7 mouse cellular contexts compared by ENCODE assay signal in genomic region chr2:143916229-143916628, GRCm38 (mm10). TPM values are rescaled to one million over a fixed set of nuclear protein-coding genes. Genes with fewer than 3 reads are reported as not detected.
DNase-seq lines count a peak whose midpoint lies in the region; ATAC-seq and TF ChIP-seq lines count a peak whose summit lies in the region.

No protein-coding gene starts in this region.

- peak overlapping the region; percentile 73 for H3K4me2 ChIP-seq in embryonic facial prominence, embryonic 13.5 days
- H3K4me2 ChIP-seq in liver, embryonic 14.5 days (ENCODE audit: low read depth): peak overlapping the region; percentile 88
- H3K4me2 ChIP-seq in neural tube, embryonic 14.5 days (ENCODE audit: low read depth, low read length): peak overlapping the region; percentile 87

- peak; percentile 92 for TF ChIP-seq EP300 in liver, embryonic 14.5 days (IDR thresholded peaks at IDR 0.05; ENCODE audit: low read depth)

- peak; percentile 48 for DNase-seq in 3T3-L1 (ENCODE audit: low read depth, low spot score)
- peak; percentile 37 to 53 for DNase-seq in kidney, adult 8-10 months
- peak; percentile 68 to 81 (median 70) for DNase-seq in liver, embryonic 14.5 days (ENCODE audit: low read depth in 3 of 3, low spot score in 3 of 3)
- DNase-seq in cerebellum, adult 11-12 months: no peak

- TF ChIP-seq CTCF in C2C12 (IDR thresholded peaks at IDR 0.05; ENCODE audit: control insufficient read depth, insufficient read depth, insufficient read length): no peak
- TF ChIP-seq CTCF in liver, embryonic 14.5 days (IDR thresholded peaks at IDR 0.05; ENCODE audit: low read depth): no peak

- peaks cover 56% of the 10 kb centered on the region for H3K79me3 ChIP-seq in C2C12 (ENCODE audit: low read depth)

- peak overlapping the region; percentile 81 for H3K4me3 ChIP-seq in C2C12 (ENCODE audit: insufficient read depth, poor library complexity, severe bottlenecking)
- peak overlapping the region; percentile 80 for H3K4me3 ChIP-seq in embryonic facial prominence, embryonic 13.5 days
- H3K4me3 ChIP-seq in liver, embryonic 14.5 days (ENCODE audit: insufficient read depth in 1 of 2, low read depth in 2 of 2, low read length in 2 of 2): peak overlapping the region; percentile 63 to 84
- H3K4me3 ChIP-seq in neural tube, embryonic 14.5 days (ENCODE audit: low read depth, low read length): peak overlapping the region; percentile 83

- H3K36me3 ChIP-seq in C2C12 (ENCODE audit: control insufficient read depth, insufficient read depth): no peaks in the 10 kb centered on the region
- H3K36me3 ChIP-seq in embryonic facial prominence, embryonic 13.5 days: no peaks in the 10 kb centered on the region
- no peaks in the 10 kb centered on the region for H3K36me3 ChIP-seq in liver, embryonic 14.5 days (replicated peaks; ENCODE audit: control insufficient read depth, insufficient read depth, low read depth)
- no peaks in the 10 kb centered on the region for H3K36me3 ChIP-seq in neural tube, embryonic 14.5 days (ENCODE audit: control insufficient read depth, insufficient read depth, low read length)

- 5% methylated on average over 5 of the region's 5 CpGs for WGBS in embryonic facial prominence, embryonic 13.5 days
- WGBS in liver, embryonic 14.5 days (ENCODE audit: insufficient replicate concordance): under 1% methylated on average over 5 of the region's 5 CpGs
- WGBS in neural tube, embryonic 14.5 days: 7% methylated on average over 5 of the region's 5 CpGs

- peaks cover 59% of the 10 kb centered on the region for H3K79me2 ChIP-seq in C2C12 (ENCODE audit: control insufficient read depth, insufficient read depth)

- no peaks in the 10 kb centered on the region for H3K9me3 ChIP-seq in embryonic facial prominence, embryonic 13.5 days
- no peaks in the 10 kb centered on the region for H3K9me3 ChIP-seq in liver, embryonic 14.5 days (ENCODE audit: control insufficient read depth, low read length)
- no peaks in the 10 kb centered on the region for H3K9me3 ChIP-seq in neural tube, embryonic 14.5 days (ENCODE audit: control insufficient read depth, low read length)

- peak overlapping the region; percentile 91 for H3K9ac ChIP-seq in embryonic facial prominence, embryonic 13.5 days
- H3K9ac ChIP-seq in liver, embryonic 14.5 days (replicated peaks): peak overlapping the region; percentile 68
- H3K9ac ChIP-seq in neural tube, embryonic 14.5 days (replicated peaks; ENCODE audit: low read depth, low read length): peak overlapping the region; percentile 90

- H3ac ChIP-seq in C2C12 (ENCODE audit: control insufficient read depth, insufficient read length, low read depth): peak overlapping the region; percentile 14

- no peaks in the 10 kb centered on the region for H3K27me3 ChIP-seq in C2C12 (ENCODE audit: control insufficient read depth, insufficient read depth, insufficient read length)
- H3K27me3 ChIP-seq in embryonic facial prominence, embryonic 13.5 days: no peaks in the 10 kb centered on the region
- H3K27me3 ChIP-seq in liver, embryonic 14.5 days (ENCODE audit: control insufficient read depth, insufficient read depth, low read length): no peaks in the 10 kb centered on the region; the same call in 1 of the 2 replicates
- no peaks in the 10 kb centered on the region for H3K27me3 ChIP-seq in neural tube, embryonic 14.5 days (ENCODE audit: control insufficient read depth, insufficient read depth, low read length)

- H3K27ac ChIP-seq in embryonic facial prominence, embryonic 13.5 days: peak overlapping the region; percentile 99
- peak overlapping the region; percentile 61 for H3K27ac ChIP-seq in liver, embryonic 14.5 days
- peak overlapping the region; percentile 98; the same call in 1 of the 2 replicates for H3K27ac ChIP-seq in neural tube, embryonic 14.5 days (ENCODE audit: low read depth, low read length)

- ATAC-seq in embryonic facial prominence, embryonic 13.5 days (ENCODE audit: insufficient number of reproducible peaks, insufficient read depth, low FRiP score, low TSS enrichment, low read depth): no peak
- ATAC-seq in liver, embryonic 14.5 days (ENCODE audit: insufficient read depth): peak; percentile 40
- ATAC-seq in neural tube, embryonic 14.5 days (ENCODE audit: low read depth): no peak

- H3K4me1 ChIP-seq in embryonic facial prominence, embryonic 13.5 days: peaks cover 27% of the 10 kb centered on the region
- peaks cover 28 to 32% of the 10 kb centered on the region in 2 experiments for H3K4me1 ChIP-seq in liver, embryonic 14.5 days (replicated peaks; ENCODE audit: control insufficient read depth in 2 of 2, insufficient read depth in 2 of 2, low read length in 1 of 2)
- peaks cover 26% of the 10 kb centered on the region for H3K4me1 ChIP-seq in neural tube, embryonic 14.5 days (ENCODE audit: control insufficient read depth, insufficient read depth, low read length)

TF ChIP-seq in C2C12, 6 proteins besides CTCF, POLR2A, EP300 and RAD21:
- no peak for TF ChIP-seq FOSL1 (IDR thresholded peaks at IDR 0.05; ENCODE audit: insufficient read depth, low read length, poor library complexity, severe bottlenecking)
- no peak for TF ChIP-seq CEBPB (IDR thresholded peaks at IDR 0.05; ENCODE audit: low read depth)
- no peak for TF ChIP-seq MAX (IDR thresholded peaks at IDR 0.05)
- TF ChIP-seq USF1 (IDR thresholded peaks at IDR 0.05; ENCODE audit: low read depth): no peak

RNA-seq across cellular contexts. Expression of gene Dstn, which starts 1.1 kb away (rescaled TPM):
- 287 TPM for polyA plus RNA-seq in C2C12 (2012; fragmentation: generic; extraction: Trizol)
- 377 and 395 TPM in 2 replicates for polyA plus RNA-seq in embryonic facial prominence, embryonic 13.5 days (2015; fragmentation: Nextera tagmentation; extraction: Ambion mirVana)
- polyA plus RNA-seq in liver, embryonic 14.5 days (2012; rRNA removed): 19.5 and 33.1 TPM in 2 replicates
- 123 and 129 TPM in 2 replicates for polyA plus RNA-seq in liver, embryonic 14.5 days (2014; fragmentation: Nextera tagmentation; extraction: Ambion mirVana)
- 452 and 484 TPM in 2 replicates for polyA plus RNA-seq in neural tube, embryonic 14.5 days (2014; fragmentation: Nextera tagmentation; extraction: Ambion mirVana)

RNA-seq across cellular contexts. Expression of gene Bfsp1, which starts 53.3 kb away (rescaled TPM):
- polyA plus RNA-seq in C2C12 (2012; fragmentation: generic; extraction: Trizol): 0.06 TPM
- 2.8 and 3.5 TPM in 2 replicates for polyA plus RNA-seq in embryonic facial prominence, embryonic 13.5 days (2015; fragmentation: Nextera tagmentation; extraction: Ambion mirVana)
- polyA plus RNA-seq in liver, embryonic 14.5 days (2012; rRNA removed): 0.09 and 0.13 TPM in 2 replicates
- polyA plus RNA-seq in liver, embryonic 14.5 days (2014; fragmentation: Nextera tagmentation; extraction: Ambion mirVana): 0.08 and 0.22 TPM in 2 replicates
- 1.3 and 1.7 TPM in 2 replicates for polyA plus RNA-seq in neural tube, embryonic 14.5 days (2014; fragmentation: Nextera tagmentation; extraction: Ambion mirVana)
